Mouse (Mus musculus) spleen, postnatal 36 days (tissue): ENCODE data around the gene Rars2.
A peak's percentile ranks its signal among the peaks of the same experiment; 100 is the strongest.
"Not testable (repeated sequence)": the region's sequence is repeated elsewhere in the genome, so short reads cannot be mapped to it uniquely, and the experiment has no call there.

Source experiments
- DNase-seq, 2 experiments: peaks; one replicate each; pipeline ENCODE4 v3.0.0; 2022; ENCODE audit warnings: low spot score in 2 of 2, mixed read lengths in 1 of 2

Rars2 gene

GRCm38 (mm10) chr4:34614630-34615094 is at the start of gene Rars2, which contains the start of gene Orc3:
Gene Rars2, plus strand, starts transcription at chr4:34614957.
Gene Orc3, minus strand, starts transcription at chr4:34614944.
- DNase-seq: peak; percentile 92 to 93

- no peak for DNase-seq
Observed at GRCm38 (mm10) chr4:34566226-34566625, 48.5 kb upstream of the Rars2 start.

GRCm38 (mm10) chr4:34572876-34573275 is 41.9 kb upstream of the Rars2 start:
- no peak for DNase-seq

- DNase-seq: no peak
Observed at GRCm38 (mm10) chr4:34577028-34577427, 37.7 kb upstream of the Rars2 start.

GRCm38 (mm10) chr4:34579215-34579614 is 35.5 kb upstream of the Rars2 start:
- no peak for DNase-seq

GRCm38 (mm10) chr4:34581489-34581888 is 33.3 kb upstream of the Rars2 start:
- not testable (repeated sequence) for DNase-seq

- DNase-seq: no peak
Observed at GRCm38 (mm10) chr4:34581990-34582389, 32.8 kb upstream of the Rars2 start.

GRCm38 (mm10) chr4:34582476-34582875 is 32.3 kb upstream of the Rars2 start:
- no peak for DNase-seq

- no peak for DNase-seq
Observed at GRCm38 (mm10) chr4:34583427-34583826, 31.3 kb upstream of the Rars2 start.

- no peak for DNase-seq
Observed at GRCm38 (mm10) chr4:34584871-34585607, 29.7 kb upstream of the Rars2 start.

GRCm38 (mm10) chr4:34603123-34603522 is 11.6 kb upstream of the Rars2 start:
- DNase-seq: no peak

GRCm38 (mm10) chr4:34606658-34607057 is 8.1 kb upstream of the Rars2 start:
- DNase-seq: no peak

GRCm38 (mm10) chr4:34613571-34614145 is 1.1 kb upstream of the Rars2 start:
- DNase-seq: no peak

- no peak for DNase-seq
Observed at GRCm38 (mm10) chr4:34615303-34615702, 546 bp downstream of the Rars2 start.

GRCm38 (mm10) chr4:34616146-34616545 is 1.4 kb downstream of the Rars2 start:
- DNase-seq: no peak

- DNase-seq: no peak
Observed at GRCm38 (mm10) chr4:34625556-34625955, 10.8 kb downstream of the Rars2 start.

- DNase-seq: no peak
Observed at GRCm38 (mm10) chr4:34626401-34626800, 11.6 kb downstream of the Rars2 start.

GRCm38 (mm10) chr4:34629956-34630355 is 15.2 kb downstream of the Rars2 start:
- no peak for DNase-seq

- DNase-seq: no peak
Observed at GRCm38 (mm10) chr4:34634129-34634528, 19.4 kb downstream of the Rars2 start.

- no peak for DNase-seq
Observed at GRCm38 (mm10) chr4:34636036-34636435, 21.3 kb downstream of the Rars2 start.

GRCm38 (mm10) chr4:34637386-34637785 is 22.6 kb downstream of the Rars2 start:
- no peak for DNase-seq

GRCm38 (mm10) chr4:34637851-34638250 is 23.1 kb downstream of the Rars2 start:
- no peak for DNase-seq

GRCm38 (mm10) chr4:34639745-34640364 is 25.1 kb downstream of the Rars2 start:
- no peak for DNase-seq
